Mouse (Mus musculus) kidney, embryonic 14.5 days (tissue): ENCODE results near the gene Rgs9bp. TPM values are rescaled to one million over a fixed set of nuclear protein-coding genes. Genes with fewer than 3 reads are reported as not detected.
"Not testable (repeated sequence)": the region's sequence is repeated elsewhere in the genome, so short reads cannot be mapped to it uniquely, and the experiment has no call there.

Source experiments
- ATAC-seq: fragments of 200-750 bp; cut with Nextera tagmentation; 2 replicates; pipeline ENCODE4 v1.8.0; 2017; ENCODE audit warnings: moderate number of reproducible peaks, mild to moderate bottlenecking, moderate TSS enrichment, moderate library complexity; ENCODE audit not compliant: low FRiP score, low TSS enrichment
- H3K27ac ChIP-seq: fragments of 300-500 bp; sonication (generic); 2 replicates; pipeline ENCODE4 v1.5.1; 2014; ENCODE audit warnings: low read depth, mild to moderate bottlenecking, low read length, moderate library complexity, mixed read lengths
- H3K27me3 ChIP-seq: fragments of 300-500 bp; sonication (generic); 2 replicates; pipeline ENCODE4 v1.6.1; 2014; ENCODE audit warnings: mild to moderate bottlenecking, low read length; ENCODE audit not compliant: control insufficient read depth, insufficient read depth
- H3K36me3 ChIP-seq: fragments of 300-500 bp; sonication (generic); 2 replicates; pipeline ENCODE4 v1.6.1; 2014; ENCODE audit warnings: low read length, mixed read lengths; ENCODE audit not compliant: control insufficient read depth, insufficient read depth
- H3K4me1 ChIP-seq: fragments of 300-500 bp; sonication (generic); 2 replicates; pipeline ENCODE4 v1.6.1; 2014; ENCODE audit warnings: low read length, mixed read lengths; ENCODE audit not compliant: control insufficient read depth, insufficient read depth
- H3K4me2 ChIP-seq: fragments of 300-500 bp; sonication (generic); replicated peaks from 2 replicates; pipeline ENCODE4 v1.6.1; 2014; ENCODE audit warnings: low read depth, mild to moderate bottlenecking, low read length
- H3K4me3 ChIP-seq: fragments of 300-500 bp; sonication (generic); 2 replicates; pipeline ENCODE4 v1.5.1; 2014; ENCODE audit warnings: mild to moderate bottlenecking, low read length
- H3K9ac ChIP-seq: fragments of 300-500 bp; sonication (generic); 2 replicates; pipeline ENCODE4 v1.6.1; 2014; ENCODE audit warnings: low read depth, mild to moderate bottlenecking, low read length, moderate library complexity
- H3K9me3 ChIP-seq: fragments of 300-500 bp; sonication (generic); 2 replicates; pipeline ENCODE4 v1.6.1; 2016; ENCODE audit warnings: low read length; ENCODE audit not compliant: control insufficient read depth
- WGBS: fragments of 180-500 bp; shearing (Covaris S2); extraction: QIAGEN DNeasy Blood & Tissue Kit; methylation state at CpG from one replicate; pipeline ENCODE4 v1.1.7; 2014; 5-methylcytosine and 5-hydroxymethylcytosine counted together
- polyA plus RNA-seq: library from polyadenylated mRNA; unstranded; fragments of >200 nt; fragmentation: Nextera tagmentation; extraction: Ambion mirVana; gene quantifications from 2 replicates; pipeline ENCODE4 v1.2.1, GENCODE M21; 2014

The Rgs9bp gene
- polyA plus RNA-seq, 1 experiment from 2014 or later: 0.28 TPM

DNA sequence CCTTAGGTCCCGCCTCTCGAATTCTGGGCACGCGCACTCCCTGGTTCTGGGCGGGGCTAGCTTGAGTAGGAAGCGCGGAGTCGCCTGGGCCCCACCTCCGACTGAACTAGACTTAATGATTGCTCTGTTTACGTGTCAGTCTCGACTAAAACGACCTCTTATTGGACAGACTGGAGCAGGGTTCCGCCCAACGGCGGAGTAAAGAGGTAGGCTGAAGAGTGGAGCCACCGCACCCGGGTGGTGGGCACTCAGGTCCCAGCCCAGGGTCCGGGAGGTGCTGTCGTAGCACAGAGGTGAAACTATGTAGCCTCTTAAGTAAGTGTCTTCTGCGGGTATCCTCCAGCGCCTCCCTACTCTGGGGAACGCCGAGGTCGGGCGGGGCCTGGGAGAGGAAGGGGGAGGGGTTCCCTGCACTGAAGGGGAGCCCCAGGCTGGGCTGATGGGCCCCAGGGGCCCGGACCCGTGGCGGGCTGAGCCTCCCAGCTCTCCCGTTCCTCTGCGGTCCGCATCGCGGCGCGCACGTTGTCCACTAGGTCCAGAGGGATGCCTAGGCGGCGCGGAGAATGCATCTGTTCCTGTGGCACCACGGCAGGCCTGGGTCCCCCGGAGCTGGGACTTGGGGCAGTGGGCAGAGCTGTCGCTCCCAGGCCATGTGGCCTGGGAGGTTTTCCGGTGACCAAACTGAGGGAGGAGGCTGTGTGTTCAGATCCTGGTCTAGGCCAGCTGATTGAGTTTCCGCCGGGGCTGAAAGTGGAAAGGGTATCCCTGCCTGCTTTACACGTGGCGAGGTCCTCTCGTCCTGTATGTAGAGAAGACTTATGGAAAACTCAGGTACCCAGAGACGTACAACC is 898 bp upstream of the Rgs9bp start, which contains the start of gene Ankrd27:
Gene Ankrd27 (plus strand): TSS at position 190 of the 851 bp plus-strand sequence.
- Histone ChIP-seq H3K4me1 (peaks cover 17% of the 10 kb centered on the region), H3K4me3 (peak within 1 kb of the TSS; percentile 91), H3K9ac (peak within 1 kb of the TSS; percentile 84), H3K4me2 (peak within 1 kb of the TSS; percentile 99), H3K36me3 (no peaks in the 10 kb centered on the region), H3K9me3 (no peaks in the 10 kb centered on the region), H3K27ac (peak within 1 kb of the TSS; percentile 59; the same call in 1 of the 2 replicates), H3K27me3 (peaks cover 23% of the 10 kb centered on the region)
- ATAC-seq: peak; percentile 96
- under 1% methylated on average over 49 of the region's 49 CpGs for WGBS

DNA sequence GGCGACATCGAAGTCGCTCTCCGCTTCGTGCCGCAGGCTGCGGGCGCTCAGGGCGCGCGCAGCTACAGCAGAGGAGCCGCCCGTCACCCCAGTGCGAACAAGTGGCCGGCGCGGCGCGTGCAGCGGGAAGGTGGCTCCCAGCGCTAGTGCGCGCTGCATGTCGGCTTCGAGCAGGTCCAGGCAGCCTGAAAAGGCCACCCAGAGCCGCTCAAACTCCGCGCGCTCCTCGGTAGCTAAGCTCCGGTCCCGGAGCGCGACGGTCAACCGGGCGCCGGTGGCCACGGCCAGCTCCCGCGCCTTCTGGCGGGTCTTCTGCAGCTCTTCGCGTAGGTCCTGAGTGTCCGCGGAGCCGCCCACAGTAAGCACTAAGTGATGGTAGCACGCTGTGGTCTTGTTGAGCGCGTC is 594 bp downstream of the Rgs9bp start:
- peak overlapping the region; percentile 50 for H3K9ac ChIP-seq
- no peak for ATAC-seq
- peaks cover 17% of the 10 kb centered on the region for H3K4me1 ChIP-seq
- peaks cover 23% of the 10 kb centered on the region for H3K27me3 ChIP-seq
- H3K9me3 ChIP-seq: no peaks in the 10 kb centered on the region
- WGBS: under 1% methylated on average over 49 of the region's 50 CpGs
- peak overlapping the region; percentile 91 for H3K4me3 ChIP-seq
- no peak overlapping the region for H3K27ac ChIP-seq
- no peaks in the 10 kb centered on the region for H3K36me3 ChIP-seq
- H3K4me2 ChIP-seq: peak overlapping the region; percentile 99

DNA sequence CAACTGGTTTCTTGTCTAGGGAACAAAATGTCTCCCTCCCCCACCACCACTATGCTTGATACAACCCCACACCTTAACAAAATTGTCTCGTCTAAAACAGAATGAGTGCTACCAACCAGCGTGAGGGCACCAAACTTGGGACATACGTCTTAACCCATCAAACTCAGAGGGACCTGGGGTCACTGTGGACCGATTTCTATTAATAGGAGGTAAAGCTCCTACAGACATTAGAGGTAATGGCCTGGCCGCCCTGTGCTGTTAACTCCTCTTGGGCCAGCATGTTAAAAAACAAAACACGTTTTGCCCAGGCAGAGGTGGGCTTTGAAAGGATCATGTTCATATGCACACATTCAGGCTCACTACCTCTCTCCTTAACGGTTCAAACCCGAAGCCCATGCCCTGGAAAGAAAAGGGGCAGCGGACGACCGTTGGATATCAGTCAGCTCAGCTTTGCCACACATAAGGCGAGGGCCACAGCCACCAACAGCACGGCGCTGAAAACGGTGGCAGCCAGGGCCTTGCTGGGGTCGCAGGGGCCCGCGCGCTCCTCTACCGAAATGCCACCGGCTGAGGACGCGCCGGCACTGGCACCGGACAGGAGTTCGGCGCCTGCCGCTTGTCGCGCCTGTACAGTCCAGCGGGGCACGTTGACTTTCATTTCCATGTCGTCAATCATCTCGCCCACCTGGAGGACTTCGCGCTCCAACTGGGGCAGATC is 1.2 kb downstream of the Rgs9bp start:
- Histone ChIP-seq H3K9ac (peak overlapping the region; percentile 50), H3K36me3 (no peaks in the 10 kb centered on the region), H3K4me3 (peak overlapping the region; percentile 91), H3K9me3 (no peaks in the 10 kb centered on the region), H3K4me1 (peaks cover 17% of the 10 kb centered on the region), H3K27me3 (peaks cover 23% of the 10 kb centered on the region), H3K4me2 (peak overlapping the region; percentile 99), H3K27ac (no peak overlapping the region)
- ATAC-seq: no peak
- WGBS: 4% methylated on average over 36 of the region's 36 CpGs

DNA sequence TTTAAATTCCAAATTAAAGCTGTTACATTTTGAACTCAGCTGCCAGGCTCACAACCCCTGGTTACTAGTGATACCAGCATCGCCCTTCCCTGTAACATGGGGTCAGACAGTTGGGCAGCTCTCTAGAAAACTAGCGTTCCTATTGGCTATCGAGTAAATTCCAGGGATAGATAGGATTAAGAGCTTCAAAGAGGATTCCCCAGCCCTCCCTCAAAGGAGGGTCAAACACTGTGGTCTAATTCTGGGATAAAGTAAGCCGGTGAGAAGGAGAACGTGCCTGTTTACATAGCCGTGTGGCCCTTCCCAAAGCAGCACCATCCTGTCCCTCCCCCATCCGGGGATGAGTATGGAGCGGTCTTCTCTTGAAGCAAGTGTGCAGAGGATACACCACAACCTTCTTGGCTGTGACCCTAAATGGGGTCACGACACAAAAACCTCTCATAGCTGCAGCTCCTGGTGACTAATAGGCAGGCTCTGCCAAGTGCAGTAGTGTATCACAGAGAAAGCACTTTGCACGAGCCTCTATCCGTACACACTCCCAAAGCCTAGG is 1.8 kb downstream of the Rgs9bp start:
- peaks cover 23% of the 10 kb centered on the region for H3K27me3 ChIP-seq
- 13% methylated on average over 11 of the region's 11 CpGs for WGBS
- no peak for ATAC-seq

DNA sequence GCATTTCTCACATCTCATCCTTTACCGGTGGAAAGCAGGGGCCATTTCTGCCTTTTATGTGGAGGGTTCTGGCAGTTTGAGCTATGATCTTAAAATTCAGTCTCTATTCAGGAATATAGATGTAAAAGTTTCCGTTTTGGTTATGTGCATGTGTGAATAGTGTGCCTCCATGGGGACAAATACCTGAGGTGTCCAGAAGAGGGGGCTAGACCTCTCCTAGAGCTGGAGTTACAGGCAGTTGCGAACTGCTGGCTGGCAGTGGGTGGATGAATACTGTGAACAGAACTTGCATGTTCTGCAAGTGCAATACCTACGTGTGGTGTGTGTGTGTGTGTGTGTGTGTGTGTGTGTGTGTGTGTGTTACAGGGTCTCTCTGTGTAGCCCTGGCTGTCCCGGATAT is 2.7 kb downstream of the Rgs9bp start:
- Histone ChIP-seq H3K4me1 (peaks cover 16% of the 10 kb centered on the region), H3K4me2 (no peak overlapping the region), H3K27me3 (peaks cover 23% of the 10 kb centered on the region), H3K9me3 (no peaks in the 10 kb centered on the region), H3K27ac (no peak overlapping the region), H3K9ac (no peak overlapping the region), H3K36me3 (no peaks in the 10 kb centered on the region), H3K4me3 (no peak overlapping the region)
- no peak for ATAC-seq
- 79% methylated on average over 5 of the region's 5 CpGs for WGBS

More for the DNA sequence above, 1.8 kb downstream of the Rgs9bp start:
- Histone ChIP-seq H3K36me3 (no peaks in the 10 kb centered on the region), H3K27ac (no peak overlapping the region), H3K4me3 (no peak overlapping the region), H3K4me1 (peaks cover 17% of the 10 kb centered on the region), H3K4me2 (no peak overlapping the region), H3K9ac (no peak overlapping the region), H3K9me3 (no peaks in the 10 kb centered on the region)

DNA sequence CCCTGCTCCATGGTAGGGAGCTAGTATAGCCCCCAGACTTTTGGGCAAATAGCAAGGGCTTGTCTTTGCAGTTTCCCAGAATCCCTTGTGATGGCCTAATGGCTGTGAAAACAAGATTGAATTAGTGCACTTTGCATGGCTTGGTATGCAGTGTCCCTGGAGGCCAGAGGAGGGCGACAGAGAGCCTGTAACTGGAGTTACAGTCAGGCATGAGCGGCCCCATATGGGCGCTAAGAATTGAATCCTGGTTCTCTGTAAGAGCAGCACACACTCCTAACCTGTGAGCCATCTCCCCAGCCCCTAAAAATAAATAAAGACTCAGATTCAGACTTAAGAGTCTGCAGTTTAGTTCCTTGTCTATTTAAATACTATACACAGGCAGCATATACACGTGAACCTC is 5.5 kb downstream of the Rgs9bp start:
- Histone ChIP-seq H3K4me1 (0 out of 2 replicates have a peak, but pooled peaks cover 7% of the 10 kb centered on the region), H3K36me3 (no peaks in the 10 kb centered on the region), H3K4me2 (no peak overlapping the region), H3K4me3 (no peak overlapping the region), H3K9ac (no peak overlapping the region), H3K27ac (no peak overlapping the region), H3K9me3 (no peaks in the 10 kb centered on the region), H3K27me3 (peaks cover 20% of the 10 kb centered on the region)
- no peak for ATAC-seq
- WGBS: 37% methylated on average over 4 of the region's 4 CpGs

DNA sequence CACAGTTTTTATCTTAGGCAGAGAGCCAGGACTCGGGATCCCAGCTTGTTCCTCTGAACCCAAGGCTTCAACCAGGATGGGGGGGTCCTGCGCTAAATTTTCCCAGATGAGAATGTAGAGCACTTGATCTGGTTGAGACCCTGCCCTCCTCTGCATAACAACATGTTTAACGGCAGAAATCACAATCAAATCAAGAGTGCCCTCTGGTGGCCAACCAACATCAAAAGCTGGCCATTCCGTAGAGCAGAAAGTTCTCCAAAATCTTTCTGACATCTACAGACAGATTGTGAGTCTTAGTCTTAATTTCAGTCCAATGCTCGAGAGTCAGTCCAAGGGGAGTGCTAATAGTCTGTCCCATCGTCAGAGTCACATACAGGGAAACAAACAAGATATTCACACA is 14.5 kb downstream of the Rgs9bp start:
- H3K36me3 ChIP-seq, ATAC-seq, H3K4me2 ChIP-seq, H3K9ac ChIP-seq, H3K4me3 ChIP-seq, H3K27ac ChIP-seq, H3K27me3 ChIP-seq, H3K4me1 ChIP-seq, H3K9me3 ChIP-seq: not testable (repeated sequence)
- 26% methylated on average over 6 of the region's 6 CpGs for WGBS

DNA sequence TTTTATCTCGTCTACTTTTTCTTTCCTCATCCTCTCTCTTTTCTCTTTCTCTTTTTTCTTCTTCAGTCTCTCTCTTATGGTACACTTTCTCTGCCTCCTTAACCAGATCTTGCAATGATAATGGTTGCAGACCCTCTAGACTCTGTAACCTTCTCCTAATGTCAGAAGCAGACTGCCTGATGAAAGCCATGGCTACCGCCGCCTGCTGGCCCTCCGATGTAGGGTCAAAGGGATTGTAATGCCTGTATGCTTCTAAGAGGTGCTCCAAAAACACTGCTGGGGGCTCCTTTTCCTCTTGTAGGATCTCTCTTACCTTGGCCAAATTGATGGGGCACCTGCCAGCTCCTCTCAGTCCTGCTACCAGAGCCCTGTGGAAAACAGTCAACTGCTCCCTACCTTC is 15.7 kb downstream of the Rgs9bp start:
- not testable (repeated sequence) for ATAC-seq, H3K36me3 ChIP-seq, H3K4me1 ChIP-seq, H3K27ac ChIP-seq, H3K4me3 ChIP-seq, H3K27me3 ChIP-seq, H3K4me2 ChIP-seq, H3K9me3 ChIP-seq, H3K9ac ChIP-seq
- 90% methylated on average over 4 of the region's 4 CpGs for WGBS

DNA sequence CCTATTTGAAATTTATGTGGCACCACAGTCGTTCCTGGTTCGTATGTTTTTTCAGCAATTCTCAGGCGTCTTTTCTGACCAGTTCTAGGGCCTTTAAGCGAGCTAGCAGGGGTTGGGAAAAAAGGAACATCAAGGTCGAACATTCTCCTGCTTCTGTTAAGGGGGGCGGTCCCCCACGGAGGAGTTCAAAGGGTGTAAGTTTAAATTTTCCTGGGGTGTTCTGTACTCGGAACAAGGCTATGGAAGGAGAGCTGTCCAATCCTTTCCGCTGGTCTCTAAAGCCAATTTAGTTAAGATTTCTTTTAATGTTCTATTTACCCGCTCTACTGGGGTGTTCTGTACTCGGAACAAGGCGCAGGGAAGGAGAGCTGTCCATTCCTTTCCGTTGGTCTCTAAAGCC is 19.4 kb downstream of the Rgs9bp start:
- not testable (repeated sequence) for H3K27me3 ChIP-seq, H3K4me2 ChIP-seq

More for the DNA sequence above, 19.4 kb downstream of the Rgs9bp start:
- H3K27ac ChIP-seq, H3K4me1 ChIP-seq, H3K36me3 ChIP-seq, H3K9me3 ChIP-seq, ATAC-seq, H3K4me3 ChIP-seq, H3K9ac ChIP-seq: not testable (repeated sequence)
- WGBS: 72% methylated on average over 13 of the region's 13 CpGs
